In genomic region chr14:52461928-52462327, GRCm38 (mm10) we compare ENCODE assay signal across 42 mouse cellular contexts. TPM values are rescaled to one million over a fixed set of nuclear protein-coding genes. Genes with fewer than 3 reads are reported as not detected.
"Had no signal": no experiment of that assay in that cellular context is flagged by ENCODE, and none has a peak within 500 bp of the region (broad histone marks: within the 10 kb centered on the region; RNA-seq: fewer than 3 reads in every experiment).

No protein-coding gene starts in this region.

- H3K9me3 ChIP-seq: heart, embryonic 15.5 days; hindbrain, embryonic 13.5 days; hindbrain, embryonic 15.5 days; intestine, embryonic 15.5 days; limb, embryonic 13.5 days; limb, embryonic 15.5 days; liver, embryonic 12.5 days had no signal

- H3K4me2 ChIP-seq: heart, embryonic 11.5 days; heart, embryonic 13.5 days; heart, embryonic 15.5 days; hindbrain, embryonic 13.5 days; hindbrain, embryonic 15.5 days; intestine, embryonic 15.5 days; limb, embryonic 13.5 days; limb, embryonic 15.5 days; liver, embryonic 12.5 days had no signal

- H3K36me3 ChIP-seq: heart, embryonic 13.5 days; heart, embryonic 15.5 days; hindbrain, embryonic 13.5 days; hindbrain, embryonic 15.5 days; intestine, embryonic 15.5 days; limb, embryonic 13.5 days; limb, embryonic 15.5 days; liver, embryonic 12.5 days had no signal

- H3K4me3 ChIP-seq: gastrocnemius, adult 2 months; heart, adult 2 months; heart, embryonic 13.5 days; heart, embryonic 15.5 days; hindbrain, embryonic 13.5 days; hindbrain, embryonic 15.5 days; intestine, embryonic 15.5 days; limb, embryonic 13.5 days; limb, embryonic 15.5 days; liver, embryonic 12.5 days had no signal

- H3K27me3 ChIP-seq: heart, embryonic 13.5 days; heart, embryonic 15.5 days; hindbrain, embryonic 13.5 days; hindbrain, embryonic 15.5 days; intestine, embryonic 15.5 days; limb, embryonic 13.5 days; limb, embryonic 15.5 days; liver, embryonic 12.5 days had no signal

- H3K27ac ChIP-seq: gastrocnemius, adult 2 months; heart, adult 2 months; heart, embryonic 13.5 days; heart, embryonic 15.5 days; hindbrain, embryonic 13.5 days; hindbrain, embryonic 15.5 days; intestine, embryonic 15.5 days; limb, embryonic 13.5 days; limb, embryonic 15.5 days; liver, embryonic 12.5 days; liver, embryonic 14.5 days had no signal

- ATAC-seq: inflammation-experienced regulatory T-cells, adult 6 months; intestine, embryonic 15.5 days; intestine, postnatal 0 days; liver, embryonic 12.5 days had no signal

- H3K4me1 ChIP-seq: heart, embryonic 13.5 days; heart, embryonic 15.5 days; hindbrain, embryonic 13.5 days; hindbrain, embryonic 15.5 days; intestine, embryonic 15.5 days; limb, embryonic 13.5 days; limb, embryonic 15.5 days; liver, embryonic 12.5 days had no signal

- DNase-seq: gastrocnemius, adult 2 months; gastrocnemius, postnatal 10 days; gastrocnemius, postnatal 25 days; heart, adult 11 months; heart, adult 2 months; heart, postnatal 14 days; heart, postnatal 36 days; kidney, adult 18-20 months; kidney, adult 8-10 months; kidney, postnatal 14 days; kidney, postnatal 36 days; layer of hippocampus, adult 9-11 months; layer of hippocampus, postnatal 36 days; left cerebral cortex, postnatal 4 days had no signal

- H3K9ac ChIP-seq: heart, embryonic 13.5 days; heart, embryonic 15.5 days; hindbrain, embryonic 13.5 days; hindbrain, embryonic 15.5 days; intestine, embryonic 15.5 days; limb, embryonic 13.5 days; limb, embryonic 15.5 days; liver, embryonic 12.5 days; liver, embryonic 14.5 days had no signal

RNA-seq across cellular contexts. Expression of gene Olfr1508, which starts 5.4 kb away (rescaled TPM):
- total RNA-seq: gastrocnemius, adult 2 months; gastrocnemius, postnatal 10 days; gastrocnemius, postnatal 25 days; heart, adult 2 months; heart, postnatal 14 days; heart, postnatal 36 days; hematopoietic stem cell, adult 5-6 weeks; layer of hippocampus, adult 18-20 months; layer of hippocampus, adult 8-10 months; layer of hippocampus, postnatal 14 days; layer of hippocampus, postnatal 36 days; left cerebral cortex, adult 18-20 months; left cerebral cortex, postnatal 10 days; left cerebral cortex, postnatal 25 days; left cerebral cortex, postnatal 4 days; liver, adult 2 months had no signal
- polyA plus RNA-seq: heart, adult 2 months; heart, embryonic 11.5 days; heart, embryonic 13.5 days; heart, embryonic 15.5 days; heart, postnatal 0 days; hindbrain, embryonic 11.5 days; hindbrain, embryonic 13.5 days; hindbrain, embryonic 15.5 days; inflammation-experienced regulatory T-cells, adult 6 months; intestine, embryonic 15.5 days; intestine, postnatal 0 days; kidney, embryonic 14.5 days; kidney, embryonic 16.5 days; large intestine, adult 2 months; limb, embryonic 11.5 days; limb, embryonic 13.5 days; limb, embryonic 15.5 days; liver, adult 2 months; liver, embryonic 12.5 days; liver, embryonic 14.5 days had no signal

RNA-seq across cellular contexts. Expression of gene Olfr1509, which starts 19.1 kb away (rescaled TPM):
- total RNA-seq: gastrocnemius, adult 2 months; gastrocnemius, postnatal 10 days; gastrocnemius, postnatal 25 days; gastrocnemius, postnatal 4 days; heart, adult 2 months; heart, postnatal 14 days; heart, postnatal 36 days; hematopoietic stem cell, adult 5-6 weeks; layer of hippocampus, adult 18-20 months; layer of hippocampus, adult 8-10 months; layer of hippocampus, postnatal 14 days; layer of hippocampus, postnatal 36 days; left cerebral cortex, adult 18-20 months; left cerebral cortex, adult 8-10 months; left cerebral cortex, postnatal 10 days; left cerebral cortex, postnatal 25 days; left cerebral cortex, postnatal 4 days; liver, adult 2 months had no signal
- polyA plus RNA-seq: heart, adult 2 months; heart, embryonic 11.5 days; heart, embryonic 13.5 days; heart, embryonic 15.5 days; heart, postnatal 0 days; hindbrain, embryonic 11.5 days; hindbrain, embryonic 13.5 days; hindbrain, embryonic 15.5 days; inflammation-experienced regulatory T-cells, adult 6 months; intestine, embryonic 15.5 days; intestine, postnatal 0 days; kidney, embryonic 14.5 days; kidney, embryonic 16.5 days; large intestine, adult 2 months; limb, embryonic 11.5 days; limb, embryonic 13.5 days; limb, embryonic 15.5 days; liver, adult 2 months; liver, embryonic 12.5 days; liver, embryonic 14.5 days had no signal

RNA-seq across cellular contexts. Expression of gene Olfr1507, which starts 33.6 kb away (rescaled TPM):
- total RNA-seq: gastrocnemius, adult 2 months; gastrocnemius, postnatal 10 days; gastrocnemius, postnatal 25 days; heart, adult 2 months; heart, postnatal 14 days; heart, postnatal 36 days; hematopoietic stem cell, adult 5-6 weeks; layer of hippocampus, adult 8-10 months; layer of hippocampus, postnatal 36 days; left cerebral cortex, adult 18-20 months; left cerebral cortex, postnatal 10 days; left cerebral cortex, postnatal 25 days; left cerebral cortex, postnatal 4 days; liver, adult 2 months had no signal
- polyA plus RNA-seq: heart, adult 2 months; heart, embryonic 11.5 days; heart, embryonic 13.5 days; heart, embryonic 15.5 days; heart, postnatal 0 days; hindbrain, embryonic 11.5 days; hindbrain, embryonic 13.5 days; hindbrain, embryonic 15.5 days; intestine, embryonic 15.5 days; intestine, postnatal 0 days; kidney, embryonic 14.5 days; kidney, embryonic 16.5 days; large intestine, adult 2 months; limb, embryonic 11.5 days; limb, embryonic 13.5 days; liver, adult 2 months; liver, embryonic 12.5 days; liver, embryonic 14.5 days had no signal

RNA-seq across cellular contexts. Expression of gene Olfr1510, which starts 47.8 kb away (rescaled TPM):
- total RNA-seq: gastrocnemius, adult 2 months; gastrocnemius, postnatal 10 days; gastrocnemius, postnatal 25 days; gastrocnemius, postnatal 4 days; heart, adult 2 months; heart, postnatal 14 days; heart, postnatal 36 days; hematopoietic stem cell, adult 5-6 weeks; layer of hippocampus, adult 18-20 months; layer of hippocampus, adult 8-10 months; layer of hippocampus, postnatal 14 days; layer of hippocampus, postnatal 36 days; left cerebral cortex, adult 18-20 months; left cerebral cortex, adult 8-10 months; left cerebral cortex, postnatal 10 days; left cerebral cortex, postnatal 25 days; left cerebral cortex, postnatal 4 days; liver, adult 2 months had no signal
- polyA plus RNA-seq: heart, adult 2 months; heart, embryonic 11.5 days; heart, embryonic 13.5 days; heart, embryonic 15.5 days; heart, postnatal 0 days; hindbrain, embryonic 11.5 days; hindbrain, embryonic 13.5 days; hindbrain, embryonic 15.5 days; intestine, embryonic 15.5 days; intestine, postnatal 0 days; kidney, embryonic 14.5 days; kidney, embryonic 16.5 days; large intestine, adult 2 months; limb, embryonic 11.5 days; limb, embryonic 13.5 days; limb, embryonic 15.5 days; liver, adult 2 months; liver, embryonic 12.5 days; liver, embryonic 14.5 days had no signal
